Mouse (Mus musculus) thymus, adult 18-20 months (tissue): ENCODE measurements around the gene Trim47.

Source experiments
- DNase-seq, 2 experiments: peaks; one replicate each; pipeline ENCODE4 v3.0.0; 2022; ENCODE audit warnings: mixed read lengths in 2 of 2

Trim47 gene

GRCm38 (mm10) chr11:116061641-116062415, 65.2 kb downstream of the Trim47 start:
- no peak for DNase-seq

GRCm38 (mm10) chr11:116060596-116060995, 66.4 kb downstream of the Trim47 start:
- DNase-seq: no peak

GRCm38 (mm10) chr11:116059691-116060025, 67.4 kb downstream of the Trim47 start:
- no peak for DNase-seq

- no peak for DNase-seq
Measured at GRCm38 (mm10) chr11:116058868-116059690, 67.9 kb downstream of the Trim47 start.

- DNase-seq: no peak
Measured at GRCm38 (mm10) chr11:116058022-116058614, 68.9 kb downstream of the Trim47 start.

GRCm38 (mm10) chr11:116057237-116057881, 69.7 kb downstream of the Trim47 start:
- no peak for DNase-seq

GRCm38 (mm10) chr11:116055873-116056272, 71.1 kb downstream of the Trim47 start:
- DNase-seq: no peak
